Mouse (Mus musculus): ENCODE measurements around the gene Gabrb2.

Gene Gabrb2

GRCm38 (mm10) chr11:42474523-42474922, 55.0 kb downstream of the Gabrb2 start:
- no peak for DNase-seq (ENCODE audit: low read depth, low spot score)
- no peaks in the 10 kb centered on the region for H3K36me3 ChIP-seq (ENCODE audit: control insufficient read depth, insufficient read depth, low read length, poor library complexity, severe bottlenecking)

GRCm38 (mm10) chr11:42487625-42488024, 68.1 kb downstream of the Gabrb2 start:
- DNase-seq (ENCODE audit: low read depth, low spot score) = no peak
- no peaks in the 10 kb centered on the region for H3K27me3 ChIP-seq (ENCODE audit: control insufficient read depth, insufficient read depth, low read length, poor library complexity, severe bottlenecking)
- no peaks in the 10 kb centered on the region for H3K36me3 ChIP-seq (ENCODE audit: control insufficient read depth, insufficient read depth, low read length, poor library complexity, severe bottlenecking)

More at GRCm38 (mm10) chr11:42474523-42474922, 55.0 kb downstream of the Gabrb2 start:
- H3K27me3 ChIP-seq (ENCODE audit: control insufficient read depth, insufficient read depth, low read length, poor library complexity, severe bottlenecking) = no peaks in the 10 kb centered on the region

DNA sequence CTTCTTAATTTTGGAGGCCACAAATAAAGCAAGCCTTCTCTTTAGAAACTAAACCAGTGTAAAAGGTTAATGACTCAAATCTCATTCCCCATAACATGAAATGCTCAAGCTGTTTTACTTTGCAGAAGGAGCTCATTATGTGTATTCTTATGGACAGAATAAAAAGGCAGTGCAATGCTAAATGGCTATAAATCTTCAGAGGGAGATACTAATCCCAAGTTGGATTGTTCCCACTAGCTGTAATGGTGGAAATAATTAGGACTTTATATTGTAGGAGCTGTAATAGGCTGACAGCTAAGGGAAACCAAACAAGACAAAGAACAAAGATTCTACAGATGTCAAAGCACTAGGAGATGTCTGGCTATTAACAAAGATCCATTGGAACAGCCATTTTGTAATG, 81.6 kb downstream of the Gabrb2 start:
- no peaks in the 10 kb centered on the region for H3K36me3 ChIP-seq (ENCODE audit: control insufficient read depth, insufficient read depth, low read length, poor library complexity, severe bottlenecking)
- H3K27me3 ChIP-seq (ENCODE audit: control insufficient read depth, insufficient read depth, low read length, poor library complexity, severe bottlenecking) = no peaks in the 10 kb centered on the region
- DNase-seq (ENCODE audit: low read depth, low spot score) = no peak

DNA sequence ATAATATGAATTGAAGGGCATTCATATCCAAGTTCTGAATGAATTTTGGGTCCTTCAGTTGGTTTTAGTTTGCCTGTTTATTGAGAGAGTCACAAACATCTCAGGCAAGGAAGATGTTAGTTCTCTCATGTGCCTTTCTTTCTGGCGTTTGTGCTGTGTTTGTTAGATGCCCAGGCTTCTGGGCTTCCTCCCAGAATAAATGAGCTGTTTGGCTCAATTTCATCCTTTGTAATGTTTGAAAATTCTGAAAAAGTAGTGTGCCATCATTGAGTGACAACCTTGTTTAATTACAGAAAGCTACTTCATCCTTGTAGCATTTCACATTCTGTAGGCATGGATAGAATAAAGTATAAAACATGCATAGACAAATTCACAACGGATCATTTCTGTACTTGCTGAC, 85.9 kb downstream of the Gabrb2 start:
- no peak for DNase-seq (ENCODE audit: low read depth, low spot score)
- no peaks in the 10 kb centered on the region for H3K27me3 ChIP-seq (ENCODE audit: control insufficient read depth, insufficient read depth, low read length, poor library complexity, severe bottlenecking)
- H3K36me3 ChIP-seq (ENCODE audit: control insufficient read depth, insufficient read depth, low read length, poor library complexity, severe bottlenecking) = no peaks in the 10 kb centered on the region

DNA sequence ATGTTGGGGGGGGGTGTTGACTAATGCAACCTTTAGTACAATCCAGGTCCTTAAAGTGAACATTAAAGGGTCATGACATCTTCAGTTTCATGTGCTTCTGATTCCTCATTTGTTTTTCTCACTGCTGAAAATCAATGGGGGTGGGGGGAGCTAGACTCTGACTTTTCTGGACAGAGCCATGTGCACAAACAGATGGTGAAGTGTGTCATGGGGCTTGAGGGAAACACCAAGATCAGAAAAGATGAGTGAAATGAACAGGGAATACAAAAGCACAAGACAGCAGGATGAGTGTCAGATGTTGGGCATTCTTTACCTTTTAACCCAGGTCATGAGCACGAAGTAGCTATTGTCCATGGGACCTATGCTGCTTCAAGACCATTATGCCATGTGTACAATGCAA, 86.4 kb downstream of the Gabrb2 start:
- no peak for DNase-seq (ENCODE audit: low read depth, low spot score)
- no peaks in the 10 kb centered on the region for H3K27me3 ChIP-seq (ENCODE audit: control insufficient read depth, insufficient read depth, low read length, poor library complexity, severe bottlenecking)
- H3K36me3 ChIP-seq (ENCODE audit: control insufficient read depth, insufficient read depth, low read length, poor library complexity, severe bottlenecking) = no peaks in the 10 kb centered on the region

DNA sequence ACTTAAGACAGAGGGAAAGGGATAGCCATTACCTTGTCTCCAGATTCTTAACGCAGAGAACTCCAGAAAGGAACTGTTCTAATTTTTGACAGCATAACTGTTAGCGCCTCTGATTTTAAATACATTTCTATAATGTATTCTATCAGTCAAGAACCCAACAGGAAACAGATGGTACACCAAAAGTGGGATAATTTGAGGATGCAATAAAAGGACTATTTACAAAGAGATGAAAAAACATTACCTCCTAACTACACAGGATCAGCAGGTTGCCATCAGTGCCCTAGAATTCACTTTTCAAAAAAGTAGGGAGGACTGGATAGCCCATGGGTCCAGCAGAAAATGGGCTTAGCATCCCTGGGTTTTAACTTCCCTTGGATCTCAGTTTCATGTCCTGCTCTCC, 102.4 kb downstream of the Gabrb2 start:
- H3K36me3 ChIP-seq (ENCODE audit: control insufficient read depth, insufficient read depth, low read length, poor library complexity, severe bottlenecking) = no peaks in the 10 kb centered on the region
- no peak for DNase-seq (ENCODE audit: low read depth, low spot score)
- no peaks in the 10 kb centered on the region for H3K27me3 ChIP-seq (ENCODE audit: control insufficient read depth, insufficient read depth, low read length, poor library complexity, severe bottlenecking)

DNA sequence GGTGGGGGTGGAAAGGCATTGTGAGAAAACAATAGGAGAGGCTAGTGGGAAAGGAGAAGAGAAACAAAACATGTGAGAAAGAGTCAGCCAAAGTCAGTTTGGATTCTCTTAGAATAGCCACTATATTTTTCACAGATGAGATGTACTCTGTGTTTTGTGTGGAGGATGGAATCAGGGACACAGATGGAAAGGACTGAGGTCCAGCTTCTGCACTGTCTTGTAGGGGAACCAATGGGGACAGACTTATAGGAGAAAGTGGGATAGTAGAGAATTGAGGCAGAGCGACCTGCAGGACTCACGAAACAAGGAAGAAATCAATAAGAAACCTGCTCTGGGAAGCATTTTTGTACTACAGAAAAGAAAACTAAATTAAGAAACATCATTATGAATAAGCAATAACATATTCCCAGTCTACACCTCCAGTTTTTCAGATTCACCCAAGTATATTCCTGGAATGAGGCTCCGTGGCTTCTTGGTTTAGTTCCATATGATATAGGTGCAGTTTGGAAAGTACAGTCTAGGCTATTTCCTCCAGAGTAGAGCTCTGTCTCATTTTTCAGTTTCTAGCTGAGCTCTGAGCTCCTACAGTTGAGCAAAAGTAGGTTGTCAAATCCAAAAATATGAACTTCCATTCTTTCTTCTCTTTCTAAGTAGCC, 108.8 kb downstream of the Gabrb2 start:
- Histone ChIP-seq H3K36me3 (ENCODE audit: control insufficient read depth, insufficient read depth, low read length, poor library complexity, severe bottlenecking) (no peaks in the 10 kb centered on the region), H3K27me3 (ENCODE audit: control insufficient read depth, insufficient read depth, low read length, poor library complexity, severe bottlenecking) (no peaks in the 10 kb centered on the region)
- no peak for DNase-seq (ENCODE audit: low read depth, low spot score)

DNA sequence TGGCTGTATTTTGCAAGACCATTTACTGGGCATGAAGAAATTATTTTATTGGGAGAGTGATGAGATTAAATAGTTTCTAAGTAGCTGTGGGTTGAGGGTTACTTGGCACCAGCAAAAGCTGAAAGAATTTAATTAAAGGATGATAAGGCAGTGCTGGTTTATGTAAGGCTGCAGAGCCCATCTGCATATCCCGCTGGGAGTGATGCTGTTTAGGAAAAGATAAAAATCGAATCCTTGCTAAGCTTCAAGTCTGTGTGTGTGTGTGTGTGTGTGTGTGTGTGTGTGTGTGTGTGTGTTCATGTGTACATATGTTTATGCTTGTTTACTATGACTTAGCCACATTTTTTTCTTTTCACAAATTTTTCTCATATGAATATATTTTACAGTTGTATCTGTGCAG, 113.0 kb downstream of the Gabrb2 start:
- H3K27me3 ChIP-seq (ENCODE audit: control insufficient read depth, insufficient read depth, low read length, poor library complexity, severe bottlenecking) = no peaks in the 10 kb centered on the region; the same call in 1 of the 2 replicates
- no peak for DNase-seq (ENCODE audit: low read depth, low spot score)
- H3K36me3 ChIP-seq (ENCODE audit: control insufficient read depth, insufficient read depth, low read length, poor library complexity, severe bottlenecking) = no peaks in the 10 kb centered on the region

DNA sequence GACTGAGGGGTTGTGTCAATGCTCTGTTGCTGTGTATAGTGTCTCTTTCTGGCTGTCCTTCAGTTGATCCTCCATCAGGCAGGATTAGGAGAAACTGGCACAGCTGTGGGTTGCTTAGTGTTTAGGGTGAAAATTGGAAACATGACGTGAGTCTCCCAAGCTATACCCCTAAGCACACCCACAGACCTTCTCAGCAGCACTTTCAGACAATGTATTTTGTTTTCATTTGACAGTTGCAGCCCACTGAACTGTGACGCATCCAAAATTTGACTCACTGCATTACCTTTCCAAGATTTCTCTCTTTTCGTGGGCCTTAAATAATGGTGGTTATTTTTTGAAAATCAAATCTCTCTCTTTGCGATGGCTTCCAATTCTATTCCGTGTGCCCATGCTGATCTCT, 115.7 kb downstream of the Gabrb2 start:
- Histone ChIP-seq H3K27me3 (ENCODE audit: control insufficient read depth, insufficient read depth, low read length, poor library complexity, severe bottlenecking) (no peaks in the 10 kb centered on the region; the same call in 1 of the 2 replicates), H3K36me3 (ENCODE audit: control insufficient read depth, insufficient read depth, low read length, poor library complexity, severe bottlenecking) (no peaks in the 10 kb centered on the region)
- DNase-seq (ENCODE audit: low read depth, low spot score) = no peak

- Histone ChIP-seq H3K36me3 (ENCODE audit: control insufficient read depth, insufficient read depth, low read length, poor library complexity, severe bottlenecking) (no peaks in the 10 kb centered on the region), H3K27me3 (ENCODE audit: control insufficient read depth, insufficient read depth, low read length, poor library complexity, severe bottlenecking) (no peaks in the 10 kb centered on the region; the same call in 1 of the 2 replicates)
- no peak for DNase-seq (ENCODE audit: low read depth, low spot score)
Measured at GRCm38 (mm10) chr11:42535861-42536260, 116.3 kb downstream of the Gabrb2 start.

GRCm38 (mm10) chr11:42542861-42543260, 123.3 kb downstream of the Gabrb2 start:
- DNase-seq (ENCODE audit: low read depth, low spot score) = no peak
- no peaks in the 10 kb centered on the region for H3K27me3 ChIP-seq (ENCODE audit: control insufficient read depth, insufficient read depth, low read length, poor library complexity, severe bottlenecking)
- no peaks in the 10 kb centered on the region for H3K36me3 ChIP-seq (ENCODE audit: control insufficient read depth, insufficient read depth, low read length, poor library complexity, severe bottlenecking)

- no peak for DNase-seq (ENCODE audit: low read depth, low spot score)
- H3K36me3 ChIP-seq (ENCODE audit: control insufficient read depth, insufficient read depth, low read length, poor library complexity, severe bottlenecking) = no peaks in the 10 kb centered on the region
- H3K27me3 ChIP-seq (ENCODE audit: control insufficient read depth, insufficient read depth, low read length, poor library complexity, severe bottlenecking) = no peaks in the 10 kb centered on the region
Measured at GRCm38 (mm10) chr11:42566023-42566422, 146.5 kb downstream of the Gabrb2 start.

- no peak for DNase-seq (ENCODE audit: low read depth, low spot score)
- H3K36me3 ChIP-seq (ENCODE audit: control insufficient read depth, insufficient read depth, low read length, poor library complexity, severe bottlenecking) = no peaks in the 10 kb centered on the region
- H3K27me3 ChIP-seq (ENCODE audit: control insufficient read depth, insufficient read depth, low read length, poor library complexity, severe bottlenecking) = no peaks in the 10 kb centered on the region
Measured at GRCm38 (mm10) chr11:42571467-42571866, 151.9 kb downstream of the Gabrb2 start.

DNA sequence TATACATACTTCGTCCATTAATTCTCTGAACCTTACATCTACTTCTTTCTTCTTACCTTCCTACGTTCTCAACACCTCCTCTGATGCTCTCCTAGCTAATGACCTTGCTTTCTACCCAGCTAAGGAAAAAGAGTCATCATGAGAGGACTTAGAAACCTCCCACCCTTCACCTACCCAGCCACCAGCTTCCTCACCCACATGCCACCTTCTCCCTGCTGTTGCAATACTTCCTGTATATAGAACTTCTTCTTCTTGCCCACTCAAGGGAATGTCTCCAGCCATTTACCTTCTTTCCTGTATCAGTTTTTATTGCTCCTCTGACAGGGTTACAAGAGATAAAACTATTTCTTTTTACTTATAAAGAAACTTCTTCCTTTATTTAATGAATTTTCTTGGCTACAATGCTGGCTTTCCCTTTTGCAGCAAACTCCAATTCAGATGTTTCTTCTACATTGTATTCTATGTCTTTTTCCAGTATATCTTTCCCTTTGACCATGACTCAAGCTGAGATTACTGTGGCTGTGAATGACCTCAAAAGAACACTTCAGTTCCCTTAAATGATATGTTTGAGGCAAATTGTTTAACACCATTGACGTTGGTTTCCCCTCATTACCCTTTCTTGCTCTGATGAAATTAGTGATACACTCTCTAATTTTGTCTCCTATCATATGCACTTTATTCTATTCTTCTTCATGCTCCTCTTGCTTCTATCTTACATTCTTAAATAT, 155.8 kb downstream of the Gabrb2 start:
- Histone ChIP-seq H3K36me3 (ENCODE audit: control insufficient read depth, insufficient read depth, low read length, poor library complexity, severe bottlenecking) (no peaks in the 10 kb centered on the region), H3K27me3 (ENCODE audit: control insufficient read depth, insufficient read depth, low read length, poor library complexity, severe bottlenecking) (no peaks in the 10 kb centered on the region)
- no peak for DNase-seq (ENCODE audit: low read depth, low spot score)

DNA sequence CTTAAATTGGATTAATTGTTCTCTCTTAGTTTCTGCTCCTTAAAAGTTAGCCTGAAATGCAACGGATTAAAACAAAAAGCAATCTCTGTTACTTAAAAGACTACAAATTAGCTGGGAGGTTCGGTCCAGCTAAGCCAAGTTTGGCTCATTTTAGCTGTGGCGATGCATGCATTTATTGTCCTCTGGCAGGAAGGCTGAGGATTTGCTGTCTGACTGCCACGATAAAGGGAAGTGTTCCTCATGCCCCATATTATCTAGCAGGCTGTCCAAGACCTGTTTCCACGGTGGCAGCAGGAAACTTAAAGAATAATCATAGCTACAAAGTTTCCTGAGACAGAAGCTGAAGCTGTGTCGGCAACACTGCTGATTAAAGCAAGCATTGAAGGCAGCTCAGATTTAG, 160.2 kb downstream of the Gabrb2 start:
- H3K27me3 ChIP-seq (ENCODE audit: control insufficient read depth, insufficient read depth, low read length, poor library complexity, severe bottlenecking) = no peaks in the 10 kb centered on the region
- no peaks in the 10 kb centered on the region for H3K36me3 ChIP-seq (ENCODE audit: control insufficient read depth, insufficient read depth, low read length, poor library complexity, severe bottlenecking)
- no peak for DNase-seq (ENCODE audit: low read depth, low spot score)

Data from splenic B cell, adult 2 months (primary cell).